Mouse (Mus musculus): ENCODE results near the gene Gm20388. TPM values are rescaled to one million over a fixed set of nuclear protein-coding genes. Genes with fewer than 3 reads are reported as not detected.

The Gm20388 gene
- polyA plus RNA-seq, 1 experiment, result not detected

DNA sequence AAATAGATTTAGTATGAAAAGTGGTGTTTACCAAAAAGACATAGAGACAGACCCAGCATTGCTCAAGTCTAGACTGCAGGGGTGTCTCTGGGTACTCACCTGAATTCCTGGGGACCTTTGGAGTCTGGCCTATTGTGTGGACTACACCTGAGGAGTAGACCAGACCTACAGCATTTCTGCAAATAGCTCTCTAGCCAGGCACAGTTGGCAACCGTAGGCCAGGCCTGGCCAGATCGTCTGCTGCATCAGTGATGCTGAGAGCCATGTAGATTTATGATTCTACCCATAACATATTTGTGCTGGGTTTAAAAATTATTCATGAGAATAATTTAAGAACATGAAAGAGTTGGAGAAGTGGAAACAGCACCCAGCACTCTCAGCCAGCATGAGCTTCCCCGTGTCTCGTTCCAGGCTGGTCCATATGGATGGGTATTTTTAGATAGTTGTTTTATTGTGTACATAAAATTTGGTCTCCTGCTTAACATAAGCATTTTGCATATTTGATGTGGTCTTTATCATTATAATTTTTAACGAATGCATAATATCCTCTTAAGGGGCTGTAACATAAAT is 4378.9 kb downstream of the Gm20388 start:
- no peak for TF ChIP-seq CTCF (IDR thresholded peaks at IDR 0.05; ENCODE audit: insufficient read depth, low read depth, low read length)
- TF ChIP-seq POLR2A (IDR thresholded peaks at IDR 0.05; ENCODE audit: insufficient read depth, low read depth, low read length), result no peak
- Histone ChIP-seq H3K4me3 (ENCODE audit: insufficient read depth, low read depth, low read length) (no peak overlapping the region), H3K27ac (ENCODE audit: insufficient read depth, low read depth, low read length) (no peak overlapping the region), H3K4me1 (ENCODE audit: control insufficient read depth, insufficient read depth, low read length) (peaks cover 54% of the 10 kb centered on the region)
- 83% methylated on average over 5 of the region's 5 CpGs for WGBS

DNA sequence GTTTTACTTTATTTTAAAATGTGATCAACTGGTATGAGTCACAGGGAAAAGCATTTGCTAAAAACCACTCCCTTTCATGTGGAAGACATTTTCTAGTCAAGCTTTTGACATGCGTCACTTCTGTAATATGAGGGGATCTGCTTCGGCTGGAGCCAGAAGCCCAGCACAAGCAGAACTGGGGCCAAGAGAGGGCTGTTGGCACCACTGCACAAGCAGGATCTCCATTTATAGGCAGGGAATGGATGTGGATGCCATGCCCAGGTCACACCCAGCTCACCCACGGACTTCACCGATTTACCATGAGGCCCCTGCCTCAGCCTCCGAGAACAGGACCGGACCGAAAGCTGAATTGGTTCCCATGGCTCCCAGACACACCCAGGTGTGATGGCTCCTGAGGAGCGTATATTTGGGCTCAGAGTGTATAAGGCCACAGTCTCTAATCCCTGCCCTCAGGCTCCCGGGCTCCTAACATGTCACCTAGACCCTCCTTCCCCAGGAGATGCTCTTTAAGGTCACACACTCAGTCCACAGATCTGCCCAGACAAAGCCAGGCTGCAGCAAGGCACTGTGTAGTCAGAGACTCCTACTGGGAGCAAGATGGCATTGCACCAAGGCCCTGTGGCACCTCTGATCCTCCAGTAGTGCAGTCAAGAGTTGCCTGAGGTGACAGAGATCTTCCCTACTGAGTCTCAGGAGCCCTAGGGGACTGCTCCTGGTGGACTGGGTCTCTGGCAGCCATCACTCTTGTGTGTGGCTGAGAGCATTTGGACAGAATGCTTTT is 4380.5 kb downstream of the Gm20388 start:
- H3K27ac ChIP-seq (ENCODE audit: insufficient read depth, low read depth, low read length), result no peak overlapping the region
- H3K4me1 ChIP-seq (ENCODE audit: control insufficient read depth, insufficient read depth, low read length), result peaks cover 52% of the 10 kb centered on the region
- TF ChIP-seq CTCF (IDR thresholded peaks at IDR 0.05; ENCODE audit: insufficient read depth, low read depth, low read length) (no peak), POLR2A (IDR thresholded peaks at IDR 0.05; ENCODE audit: insufficient read depth, low read depth, low read length) (no peak)
- no peak overlapping the region for H3K4me3 ChIP-seq (ENCODE audit: insufficient read depth, low read depth, low read length)
- 84% methylated on average over 9 of the region's 9 CpGs for WGBS

GRCm38 (mm10) chr8:124291693-124292092 is 4381.1 kb downstream of the Gm20388 start:
- Histone ChIP-seq H3K4me1 (ENCODE audit: control insufficient read depth, insufficient read depth, low read length) (peaks cover 49% of the 10 kb centered on the region), H3K4me3 (ENCODE audit: insufficient read depth, low read depth, low read length) (no peak overlapping the region), H3K27ac (ENCODE audit: insufficient read depth, low read depth, low read length) (no peak overlapping the region)
- TF ChIP-seq CTCF (IDR thresholded peaks at IDR 0.05; ENCODE audit: insufficient read depth, low read depth, low read length) (no peak), POLR2A (IDR thresholded peaks at IDR 0.05; ENCODE audit: insufficient read depth, low read depth, low read length) (no peak)
- WGBS, result 84% methylated on average over 5 of the region's 5 CpGs

DNA sequence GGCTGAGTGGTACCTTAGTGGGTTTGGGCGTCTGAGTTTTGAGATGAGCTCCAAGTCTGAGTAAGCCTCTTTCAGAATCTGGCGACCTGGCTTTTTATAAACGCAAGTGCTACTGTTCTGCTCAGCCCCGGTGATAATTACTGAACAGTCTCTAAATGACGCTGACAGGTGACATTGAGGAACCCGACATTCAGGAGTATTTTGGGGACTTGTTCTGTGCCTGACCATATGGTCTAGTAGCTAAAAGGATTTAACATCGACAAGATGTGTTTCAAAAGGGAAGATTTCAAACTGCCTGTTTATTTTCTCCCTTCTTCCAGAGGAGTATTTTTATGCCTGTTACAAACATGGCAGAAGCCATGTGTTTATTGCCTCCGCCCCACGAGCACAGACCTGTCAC is 4382.3 kb downstream of the Gm20388 start:
- peaks cover 44% of the 10 kb centered on the region for H3K4me1 ChIP-seq (ENCODE audit: control insufficient read depth, insufficient read depth, low read length)

GRCm38 (mm10) chr8:124294425-124294824 is 4383.8 kb downstream of the Gm20388 start:
- H3K4me1 ChIP-seq (ENCODE audit: control insufficient read depth, insufficient read depth, low read length), result peaks cover 41% of the 10 kb centered on the region
- TF ChIP-seq POLR2A (IDR thresholded peaks at IDR 0.05; ENCODE audit: insufficient read depth, low read depth, low read length) (no peak), CTCF (IDR thresholded peaks at IDR 0.05; ENCODE audit: insufficient read depth, low read depth, low read length) (no peak)
- H3K4me3 ChIP-seq (ENCODE audit: insufficient read depth, low read depth, low read length), result no peak overlapping the region
- WGBS, result 49% methylated on average over 6 of the region's 6 CpGs
- H3K27ac ChIP-seq (ENCODE audit: insufficient read depth, low read depth, low read length), result no peak overlapping the region

More for the DNA sequence above, 4382.3 kb downstream of the Gm20388 start:
- peak overlapping the region; percentile 52; the same call in 1 of the 2 replicates for H3K27ac ChIP-seq (ENCODE audit: insufficient read depth, low read depth, low read length)
- H3K4me3 ChIP-seq (ENCODE audit: insufficient read depth, low read depth, low read length), result no peak overlapping the region
- 54% methylated on average over 9 of the region's 9 CpGs for WGBS
- TF ChIP-seq POLR2A (IDR thresholded peaks at IDR 0.05; ENCODE audit: insufficient read depth, low read depth, low read length), result no peak
- TF ChIP-seq CTCF (IDR thresholded peaks at IDR 0.05; ENCODE audit: insufficient read depth, low read depth, low read length), result no peak

DNA sequence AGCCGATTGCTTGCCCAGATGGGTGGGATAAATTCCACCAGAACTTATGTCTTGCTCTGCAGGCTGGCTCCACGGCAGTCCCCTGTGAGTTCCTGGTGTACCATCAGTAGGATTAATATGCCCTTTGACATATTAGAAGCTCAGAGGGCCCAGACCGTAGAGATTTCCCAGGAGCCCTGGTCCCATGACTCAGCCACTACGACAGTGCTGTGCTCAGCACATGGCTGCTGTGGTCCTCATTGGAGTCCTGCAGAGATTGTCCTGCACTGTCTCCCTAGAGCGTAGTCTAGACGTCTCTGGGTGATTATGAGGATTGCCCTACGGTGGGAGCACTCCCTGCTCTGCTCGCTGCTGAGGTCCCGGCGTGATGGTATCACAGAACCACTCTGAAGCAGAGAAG is 4384.3 kb downstream of the Gm20388 start:
- H3K4me3 ChIP-seq (ENCODE audit: insufficient read depth, low read depth, low read length), result no peak overlapping the region
- WGBS, result 67% methylated on average over 10 of the region's 10 CpGs
- no peak overlapping the region for H3K27ac ChIP-seq (ENCODE audit: insufficient read depth, low read depth, low read length)
- TF ChIP-seq CTCF (IDR thresholded peaks at IDR 0.05; ENCODE audit: insufficient read depth, low read depth, low read length), result no peak
- peaks cover 41% of the 10 kb centered on the region for H3K4me1 ChIP-seq (ENCODE audit: control insufficient read depth, insufficient read depth, low read length)

- Histone ChIP-seq H3K27ac (ENCODE audit: insufficient read depth, low read depth, low read length) (no peak overlapping the region), H3K4me3 (ENCODE audit: insufficient read depth, low read depth, low read length) (no peak overlapping the region), H3K4me1 (ENCODE audit: control insufficient read depth, insufficient read depth, low read length) (peaks cover 43% of the 10 kb centered on the region)
- WGBS, result 95% methylated on average over 6 of the region's 6 CpGs
- no peak for TF ChIP-seq POLR2A (IDR thresholded peaks at IDR 0.05; ENCODE audit: insufficient read depth, low read depth, low read length)
- TF ChIP-seq CTCF (IDR thresholded peaks at IDR 0.05; ENCODE audit: insufficient read depth, low read depth, low read length), result no peak
Measured at GRCm38 (mm10) chr8:124295357-124295756, 4384.7 kb downstream of the Gm20388 start.

GRCm38 (mm10) chr8:124301512-124301911 is 4390.9 kb downstream of the Gm20388 start:
- no peak overlapping the region for H3K4me3 ChIP-seq (ENCODE audit: insufficient read depth, low read depth, low read length)
- H3K4me1 ChIP-seq (ENCODE audit: control insufficient read depth, insufficient read depth, low read length), result peaks cover 41% of the 10 kb centered on the region
- WGBS, result 79% methylated on average over 4 of the region's 4 CpGs
- no peak for TF ChIP-seq POLR2A (IDR thresholded peaks at IDR 0.05; ENCODE audit: insufficient read depth, low read depth, low read length)
- TF ChIP-seq CTCF (IDR thresholded peaks at IDR 0.05; ENCODE audit: insufficient read depth, low read depth, low read length), result no peak
- H3K27ac ChIP-seq (ENCODE audit: insufficient read depth, low read depth, low read length), result no peak overlapping the region

DNA sequence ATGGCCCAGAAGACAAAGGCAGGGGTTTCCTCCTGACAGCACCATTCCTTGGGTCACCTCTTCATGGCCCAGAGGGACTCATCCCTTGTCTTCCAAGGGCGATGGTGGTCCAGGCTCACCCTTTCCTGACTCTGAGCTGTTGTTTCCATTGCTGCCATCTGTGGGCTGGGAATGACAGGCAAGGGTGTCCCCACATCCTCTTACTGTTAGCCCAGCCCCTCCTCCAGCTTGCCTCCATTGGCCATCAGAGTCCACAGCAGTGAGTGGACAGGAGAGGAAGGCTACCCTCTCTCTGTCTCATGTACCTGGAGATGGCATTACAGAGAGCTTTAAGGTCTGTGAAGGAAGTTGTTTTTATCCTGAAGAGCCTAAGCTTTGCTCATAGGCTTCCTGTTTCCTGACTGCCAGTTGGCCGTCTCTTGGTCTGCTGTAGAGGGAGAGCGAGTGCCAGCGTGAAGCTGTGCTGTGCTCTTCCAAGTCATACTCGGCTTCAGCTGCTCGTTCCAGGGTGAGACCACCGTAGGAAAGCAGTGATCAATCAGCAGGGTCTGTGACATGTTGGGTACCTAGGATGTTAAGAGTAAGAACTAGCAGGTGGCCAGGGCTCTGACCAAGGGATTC is 4391.4 kb downstream of the Gm20388 start:
- WGBS, result 86% methylated on average over 7 of the region's 7 CpGs
- H3K4me1 ChIP-seq (ENCODE audit: control insufficient read depth, insufficient read depth, low read length), result peaks cover 41% of the 10 kb centered on the region
- no peak overlapping the region for H3K4me3 ChIP-seq (ENCODE audit: insufficient read depth, low read depth, low read length)
- no peak overlapping the region for H3K27ac ChIP-seq (ENCODE audit: insufficient read depth, low read depth, low read length)
- TF ChIP-seq POLR2A (IDR thresholded peaks at IDR 0.05; ENCODE audit: insufficient read depth, low read depth, low read length), result no peak
- TF ChIP-seq CTCF (IDR thresholded peaks at IDR 0.05; ENCODE audit: insufficient read depth, low read depth, low read length), result no peak

Data from olfactory bulb, adult 2 months (tissue).